Mouse (Mus musculus) urinary bladder, postnatal 10 days (tissue): ENCODE measurements around the gene Ptpro.

Experiments used
- DNase-seq: peaks from one replicate; pipeline ENCODE4 v3.0.0; 2022; ENCODE audit warnings: low spot score

The Ptpro gene

GRCm38 (mm10) chr6:137252194-137252886 lies at the start of gene Ptpro:
Ptpro (plus strand) TSS chr6:137252319.
- no peak for DNase-seq

GRCm38 (mm10) chr6:137202661-137203060 lies 49.5 kb upstream of the Ptpro start:
- no peak for DNase-seq

GRCm38 (mm10) chr6:137205662-137206400 lies 46.3 kb upstream of the Ptpro start:
- no peak for DNase-seq

GRCm38 (mm10) chr6:137207126-137207525 lies 45.0 kb upstream of the Ptpro start:
- no peak for DNase-seq

GRCm38 (mm10) chr6:137209992-137210391 lies 42.1 kb upstream of the Ptpro start:
- no peak for DNase-seq

GRCm38 (mm10) chr6:137210991-137211390 lies 41.1 kb upstream of the Ptpro start:
- DNase-seq = no peak

- no peak for DNase-seq
Observed at GRCm38 (mm10) chr6:137211441-137211840, 40.7 kb upstream of the Ptpro start.

- no peak for DNase-seq
Observed at GRCm38 (mm10) chr6:137217841-137218463, 34.2 kb upstream of the Ptpro start.

GRCm38 (mm10) chr6:137252887-137253242 lies 746 bp downstream of the Ptpro start:
- DNase-seq = no peak

GRCm38 (mm10) chr6:137253415-137253814 lies 1.3 kb downstream of the Ptpro start:
- DNase-seq = no peak

GRCm38 (mm10) chr6:137261033-137261432 lies 8.9 kb downstream of the Ptpro start:
- no peak for DNase-seq

GRCm38 (mm10) chr6:137262087-137262486 lies 10.0 kb downstream of the Ptpro start:
- DNase-seq = no peak

- DNase-seq = no peak
Observed at GRCm38 (mm10) chr6:137268019-137268418, 15.9 kb downstream of the Ptpro start.

- no peak for DNase-seq
Observed at GRCm38 (mm10) chr6:137268592-137268991, 16.5 kb downstream of the Ptpro start.

- DNase-seq = no peak
Observed at GRCm38 (mm10) chr6:137272513-137272912, 20.4 kb downstream of the Ptpro start.

- no peak for DNase-seq
Observed at GRCm38 (mm10) chr6:137277587-137277994, 25.5 kb downstream of the Ptpro start.

- DNase-seq = no peak
Observed at GRCm38 (mm10) chr6:137279576-137279975, 27.5 kb downstream of the Ptpro start.

- DNase-seq = no peak
Observed at GRCm38 (mm10) chr6:137281541-137282049, 29.5 kb downstream of the Ptpro start.

- no peak for DNase-seq
Observed at GRCm38 (mm10) chr6:137282050-137282449, 29.9 kb downstream of the Ptpro start.

GRCm38 (mm10) chr6:137286376-137286775 lies 34.3 kb downstream of the Ptpro start:
- no peak for DNase-seq

GRCm38 (mm10) chr6:137287788-137288187 lies 35.7 kb downstream of the Ptpro start:
- no peak for DNase-seq

- no peak for DNase-seq
Observed at GRCm38 (mm10) chr6:137288264-137288663, 36.1 kb downstream of the Ptpro start.

- no peak for DNase-seq
Observed at GRCm38 (mm10) chr6:137292421-137292820, 40.3 kb downstream of the Ptpro start.
